Mouse (Mus musculus) kidney, embryonic 16.5 days (tissue): ENCODE measurements around the gene Mtmr10. TPM values are rescaled to one million over a fixed set of nuclear protein-coding genes. Genes with fewer than 3 reads are reported as not detected.

Experiments
- ATAC-seq: fragments of 200-750 bp; cut with Nextera tagmentation; 2 replicates; pipeline ENCODE4 v1.8.0; 2017; ENCODE audit warnings: moderate TSS enrichment; ENCODE audit not compliant: low FRiP score, low TSS enrichment
- H3K27ac ChIP-seq: fragments of 300-500 bp; sonication (generic); 2 replicates; pipeline ENCODE4 v1.5.1; 2014; ENCODE audit warnings: low read length
- H3K27me3 ChIP-seq: fragments of 300-500 bp; sonication (generic); 2 replicates; pipeline ENCODE4 v1.6.1; 2014; ENCODE audit warnings: low read length, control low read depth, mixed read lengths; ENCODE audit not compliant: insufficient read depth
- H3K36me3 ChIP-seq: fragments of 300-500 bp; sonication (generic); 2 replicates; pipeline ENCODE4 v1.6.1; 2014; ENCODE audit warnings: low read length, control low read depth, mixed read lengths; ENCODE audit not compliant: insufficient read depth
- H3K4me1 ChIP-seq: fragments of 300-500 bp; sonication (generic); 2 replicates; pipeline ENCODE4 v1.6.1; 2014; ENCODE audit warnings: low read length, control low read depth, mixed read lengths; ENCODE audit not compliant: insufficient read depth
- H3K4me2 ChIP-seq: fragments of 300-500 bp; sonication (generic); replicated peaks from 2 replicates; pipeline ENCODE4 v1.6.1; 2014; ENCODE audit warnings: low read depth, low read length
- H3K4me3 ChIP-seq: fragments of 300-500 bp; sonication (generic); 2 replicates; pipeline ENCODE4 v1.5.1; 2014; ENCODE audit warnings: mild to moderate bottlenecking, low read length
- H3K9ac ChIP-seq: fragments of 300-500 bp; sonication (generic); replicated peaks from 2 replicates; pipeline ENCODE4 v1.6.1; 2014; ENCODE audit warnings: low read length
- H3K9me3 ChIP-seq: fragments of 300-500 bp; sonication (generic); 2 replicates; pipeline ENCODE4 v1.6.1; 2016; ENCODE audit warnings: low read length, control low read depth
- WGBS: fragments of 180-500 bp; shearing (Covaris S2); extraction: QIAGEN DNeasy Blood & Tissue Kit; methylation state at CpG from one replicate; pipeline ENCODE4 v1.1.7; 2014; 5-methylcytosine and 5-hydroxymethylcytosine counted together
- polyA plus RNA-seq: library from polyadenylated mRNA; unstranded; fragments of >200 nt; fragmentation: Nextera tagmentation; extraction: Ambion mirVana; gene quantifications from 2 replicates; pipeline ENCODE4 v1.2.1, GENCODE M21; 2015

Mtmr10 gene
- polyA plus RNA-seq, 1 experiment from 2014 or later, result 10.2 TPM

- Histone ChIP-seq H3K4me1 (no peaks in the 10 kb centered on the region), H3K9ac (no peak overlapping the region), H3K4me2 (no peak overlapping the region), H3K36me3 (no peaks in the 10 kb centered on the region), H3K27me3 (no peaks in the 10 kb centered on the region), H3K4me3 (no peak overlapping the region), H3K9me3 (no peaks in the 10 kb centered on the region), H3K27ac (no peak overlapping the region)
- 44% methylated on average over 4 of the region's 4 CpGs for WGBS
- ATAC-seq, result no peak
Measured at GRCm38 (mm10) chr7:64249715-64250114, 37.7 kb upstream of the Mtmr10 start.

GRCm38 (mm10) chr7:64250417-64250816 lies 37.0 kb upstream of the Mtmr10 start:
- no peaks in the 10 kb centered on the region for H3K36me3 ChIP-seq
- WGBS, result 82% methylated on average over 7 of the region's 7 CpGs
- no peaks in the 10 kb centered on the region for H3K9me3 ChIP-seq
- no peaks in the 10 kb centered on the region for H3K4me1 ChIP-seq
- no peaks in the 10 kb centered on the region for H3K27me3 ChIP-seq
- H3K9ac ChIP-seq, result no peak overlapping the region
- H3K4me3 ChIP-seq, result no peak overlapping the region
- H3K4me2 ChIP-seq, result no peak overlapping the region
- no peak overlapping the region for H3K27ac ChIP-seq
- no peak for ATAC-seq

- no peak overlapping the region for H3K4me2 ChIP-seq
- no peak for ATAC-seq
- H3K4me1 ChIP-seq, result no peaks in the 10 kb centered on the region
- no peak overlapping the region for H3K4me3 ChIP-seq
- H3K27ac ChIP-seq, result no peak overlapping the region
- H3K36me3 ChIP-seq, result no peaks in the 10 kb centered on the region
- H3K9me3 ChIP-seq, result no peaks in the 10 kb centered on the region
- no peak overlapping the region for H3K9ac ChIP-seq
- 95% methylated on average over 3 of the region's 3 CpGs for WGBS
- H3K27me3 ChIP-seq, result no peaks in the 10 kb centered on the region
Measured at GRCm38 (mm10) chr7:64253736-64254135, 33.7 kb upstream of the Mtmr10 start.

GRCm38 (mm10) chr7:64265502-64266279 lies 21.8 kb upstream of the Mtmr10 start:
- no peak for ATAC-seq
- no peak overlapping the region for H3K4me2 ChIP-seq
- WGBS, result 88% methylated on average over 13 of the region's 13 CpGs
- H3K36me3 ChIP-seq, result no peaks in the 10 kb centered on the region
- no peaks in the 10 kb centered on the region for H3K4me1 ChIP-seq
- 0 out of 2 replicates have a peak, but pooled peaks cover 5% of the 10 kb centered on the region for H3K9me3 ChIP-seq
- no peak overlapping the region for H3K27ac ChIP-seq
- H3K4me3 ChIP-seq, result no peak overlapping the region
- H3K9ac ChIP-seq, result no peak overlapping the region
- peaks cover 5% of the 10 kb centered on the region; the same call in 1 of the 2 replicates for H3K27me3 ChIP-seq

- no peaks in the 10 kb centered on the region for H3K9me3 ChIP-seq
- H3K4me1 ChIP-seq, result no peaks in the 10 kb centered on the region
- 0 out of 2 replicates have a peak, but pooled peaks have one; percentile 39 for ATAC-seq
- WGBS, result 90% methylated on average over 4 of the region's 4 CpGs
- H3K4me2 ChIP-seq, result no peak overlapping the region
- H3K27me3 ChIP-seq, result peaks cover 5% of the 10 kb centered on the region; the same call in 1 of the 2 replicates
- no peak overlapping the region for H3K4me3 ChIP-seq
- H3K36me3 ChIP-seq, result no peaks in the 10 kb centered on the region
- no peak overlapping the region for H3K9ac ChIP-seq
- H3K27ac ChIP-seq, result no peak overlapping the region
Measured at GRCm38 (mm10) chr7:64266587-64266986, 20.9 kb upstream of the Mtmr10 start.

GRCm38 (mm10) chr7:64271926-64272325 lies 15.5 kb upstream of the Mtmr10 start:
- Histone ChIP-seq H3K9me3 (no peaks in the 10 kb centered on the region), H3K4me3 (no peak overlapping the region), H3K36me3 (no peaks in the 10 kb centered on the region), H3K27me3 (peaks cover 5% of the 10 kb centered on the region; the same call in 1 of the 2 replicates), H3K4me2 (no peak overlapping the region), H3K4me1 (no peaks in the 10 kb centered on the region; the same call in 1 of the 2 replicates), H3K9ac (no peak overlapping the region), H3K27ac (no peak overlapping the region)
- 47% methylated on average over 4 of the region's 4 CpGs for WGBS
- no peak for ATAC-seq

GRCm38 (mm10) chr7:64275518-64275917 lies 11.9 kb upstream of the Mtmr10 start:
- Histone ChIP-seq H3K4me3 (no peak overlapping the region), H3K4me1 (no peaks in the 10 kb centered on the region; the same call in 1 of the 2 replicates), H3K9me3 (no peaks in the 10 kb centered on the region), H3K9ac (no peak overlapping the region), H3K27ac (no peak overlapping the region), H3K36me3 (no peaks in the 10 kb centered on the region), H3K27me3 (no peaks in the 10 kb centered on the region), H3K4me2 (no peak overlapping the region)
- 70% methylated on average over 4 of the region's 4 CpGs for WGBS
- no peak for ATAC-seq

GRCm38 (mm10) chr7:64276921-64277320 lies 10.5 kb upstream of the Mtmr10 start:
- WGBS, result 48% methylated on average over 6 of the region's 6 CpGs
- no peak for ATAC-seq
- H3K9me3 ChIP-seq, result no peaks in the 10 kb centered on the region

GRCm38 (mm10) chr7:64278526-64278925 lies 8.9 kb upstream of the Mtmr10 start:
- Histone ChIP-seq H3K36me3 (no peaks in the 10 kb centered on the region), H3K9ac (no peak overlapping the region), H3K27ac (no peak overlapping the region), H3K27me3 (no peaks in the 10 kb centered on the region), H3K4me1 (no peaks in the 10 kb centered on the region; the same call in 1 of the 2 replicates), H3K4me3 (no peak overlapping the region), H3K9me3 (no peaks in the 10 kb centered on the region), H3K4me2 (no peak overlapping the region)
- no peak for ATAC-seq
- WGBS, result 90% methylated on average over 1 of the region's 1 CpGs

More at GRCm38 (mm10) chr7:64276921-64277320, 10.5 kb upstream of the Mtmr10 start:
- Histone ChIP-seq H3K9ac (no peak overlapping the region), H3K36me3 (no peaks in the 10 kb centered on the region), H3K4me3 (no peak overlapping the region), H3K27ac (no peak overlapping the region), H3K4me1 (no peaks in the 10 kb centered on the region; the same call in 1 of the 2 replicates), H3K4me2 (no peak overlapping the region), H3K27me3 (no peaks in the 10 kb centered on the region)

- Histone ChIP-seq H3K27me3 (no peaks in the 10 kb centered on the region), H3K4me1 (no peaks in the 10 kb centered on the region; the same call in 1 of the 2 replicates), H3K9me3 (no peaks in the 10 kb centered on the region), H3K36me3 (no peaks in the 10 kb centered on the region), H3K27ac (no peak overlapping the region), H3K4me3 (no peak overlapping the region), H3K9ac (no peak overlapping the region), H3K4me2 (no peak overlapping the region)
- 88% methylated on average over 3 of the region's 3 CpGs for WGBS
- ATAC-seq, result no peak
Measured at GRCm38 (mm10) chr7:64279548-64279947, 7.9 kb upstream of the Mtmr10 start.
